22 mouse cellular contexts compared by ENCODE assay signal in the genomic region with DNA sequence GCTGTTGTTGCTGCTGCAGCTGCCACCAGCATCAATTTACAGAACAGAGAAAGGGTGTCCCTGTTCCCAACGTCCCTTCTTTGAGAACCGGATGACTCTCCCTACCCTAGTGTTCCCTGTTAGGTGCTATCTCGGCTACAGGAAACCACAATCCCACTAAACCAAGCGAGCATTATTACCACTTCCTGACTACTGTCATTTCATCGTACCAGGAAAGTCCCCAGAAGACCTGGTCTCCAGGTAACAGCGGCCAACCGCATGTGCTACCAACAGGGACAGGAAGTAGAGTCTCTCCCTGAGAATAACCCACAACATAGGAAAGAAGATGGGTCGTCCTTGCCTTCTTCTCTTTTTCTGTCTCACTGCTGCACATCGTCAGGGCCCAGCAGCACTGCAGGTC.
DNase-seq lines count a peak whose midpoint lies in the region.
"Had no signal": no experiment of that assay in that cellular context is flagged by ENCODE, and none has a peak within 500 bp of the region (broad histone marks: within the 10 kb centered on the region; RNA-seq: fewer than 3 reads in every experiment).

No protein-coding gene starts in this region.

- peak; percentile 29 for DNase-seq in CD4-positive, CD25-positive, alpha-beta regulatory T cell, adult 2 months (ENCODE audit: low read depth, low spot score)
- DNase-seq in T-cell, adult 2 months (ENCODE audit: low spot score) = peak; percentile 27
- DNase-seq in induced T-regulatory cell, adult 2 months (ENCODE audit: low read depth) = peak; percentile 31
- peak; percentile 9 for DNase-seq in thymus, postnatal 14 days
- no peak for DNase-seq in adipocyte (ENCODE audit: low spot score)
- DNase-seq in spleen, postnatal 4 days (ENCODE audit: low spot score in 2 of 2) = no peak
- no peak for DNase-seq in urinary bladder, postnatal 10 days (ENCODE audit: low spot score)
- DNase-seq in cerebellum, postnatal 25 days = no peak
- DNase-seq: adrenal gland, adult 2 months; adrenal gland, postnatal 36 days; B cell, adult 2 months; cerebellum, adult 2 months; gastrocnemius, postnatal 10 days; heart, adult 11 months; heart, postnatal 4 days; kidney, adult 18-20 months; kidney, postnatal 25 days; left cerebral cortex, postnatal 4 days; liver, embryonic 13.5 days; lung, adult 18-20 months; lung, postnatal 4 days; right cerebral cortex, postnatal 25 days had no signal

Comparison
In these comparisons a context has a peak if more than half of its experiments do, and no peak if none do; other contexts are left out.
1. DNase-seq: peak in CD4-positive, CD25-positive, alpha-beta regulatory T cell, adult 2 months (single experiment), T-cell, adult 2 months (single experiment), induced T-regulatory cell, adult 2 months (single experiment) and thymus, postnatal 14 days (single experiment); none in adipocyte (single experiment), spleen, postnatal 4 days (0 of 2), urinary bladder, postnatal 10 days (single experiment) and cerebellum, postnatal 25 days (0 of 2).